Comparison of ENCODE assay signal across 16 mouse cellular contexts in genomic region chr7:27219937-27220336, GRCm38 (mm10).
"Had no signal": no experiment of that assay in that cellular context is flagged by ENCODE, and none has a peak within 500 bp of the region (broad histone marks: within the 10 kb centered on the region; RNA-seq: fewer than 3 reads in every experiment).

No protein-coding gene starts in this region.

- H3K4me3 ChIP-seq: hindbrain, embryonic 15.5 days; left cerebral cortex, adult 2 months; limb, embryonic 10.5 days; midbrain, embryonic 15.5 days; neural tube, embryonic 12.5 days had no signal

- ATAC-seq: intestine, embryonic 16.5 days; midbrain, embryonic 15.5 days had no signal

- DNase-seq: kidney, adult 8-10 months; lung, embryonic 14.5 days; lung, postnatal 10 days; lung, postnatal 4 days; retina, postnatal 1 day; right cerebral cortex, postnatal 4 days; spleen, adult 18-20 months; thymus, adult 18-20 months; thymus, postnatal 14 days had no signal

- H3K9ac ChIP-seq: hindbrain, embryonic 15.5 days; lung, embryonic 14.5 days; midbrain, embryonic 15.5 days; neural tube, embryonic 12.5 days had no signal

- H3K27me3 ChIP-seq: hindbrain, embryonic 15.5 days; midbrain, embryonic 15.5 days; neural tube, embryonic 12.5 days had no signal

- H3K27ac ChIP-seq: hindbrain, embryonic 15.5 days; left cerebral cortex, adult 2 months; limb, embryonic 10.5 days; midbrain, embryonic 15.5 days; neural tube, embryonic 12.5 days had no signal

- H3K9me3 ChIP-seq: hindbrain, embryonic 15.5 days; limb, embryonic 10.5 days; midbrain, embryonic 15.5 days; neural tube, embryonic 12.5 days had no signal

- H3K4me2 ChIP-seq: hindbrain, embryonic 15.5 days; lung, embryonic 14.5 days; midbrain, embryonic 11.5 days; midbrain, embryonic 15.5 days; neural tube, embryonic 12.5 days had no signal
